Mouse (Mus musculus) CH12.LX (cell line): ENCODE measurements around the gene Mid2. TPM values are rescaled to one million over a fixed set of nuclear protein-coding genes. Genes with fewer than 3 reads are reported as not detected.

Source experiments
- DNase-seq: peaks from one replicate; pipeline ENCODE4 v3.0.0-alpha.2; 2013; ENCODE audit errors: extremely low read depth
- H3K27ac ChIP-seq: 2 replicates; pipeline ENCODE4 v1.5.1; 2012; ENCODE audit warnings: low read depth, mild to moderate bottlenecking, control low read depth, moderate library complexity; ENCODE audit not compliant: insufficient read depth
- H3K27me3 ChIP-seq: replicated peaks from 2 replicates; pipeline ENCODE3; 2012; ENCODE audit warnings: inconsistent platforms
- H3K36me3 ChIP-seq, 2 experiments: replicated peaks in 1 of 2; 2 replicates each; pipeline versions ENCODE3 to v1.6.1; 2012; ENCODE audit warnings: inconsistent platforms in 1 of 2, low read length in 1 of 2, mild to moderate bottlenecking in 1 of 2, mixed read lengths in 1 of 2, moderate library complexity in 1 of 2; ENCODE audit not compliant: control insufficient read depth in 1 of 2, insufficient read depth in 1 of 2
- H3K4me1 ChIP-seq, 2 experiments: 2 replicates each; pipeline ENCODE4 v1.6.1; 2012; ENCODE audit warnings: inconsistent platforms in 1 of 2, moderate library complexity in 1 of 2; ENCODE audit not compliant: insufficient read depth in 2 of 2, control insufficient read depth in 1 of 2
- H3K4me2 ChIP-seq: 2 replicates; pipeline ENCODE4 v1.6.1; 2012; ENCODE audit warnings: low read depth, mild to moderate bottlenecking, control low read depth; ENCODE audit not compliant: poor library complexity, insufficient read depth, severe bottlenecking
- H3K4me3 ChIP-seq, 3 experiments: fragments of 150-350 bp in 1 of 3; sonication (generic) in 1 of 3; replicated peaks in 1 of 3; 2 replicates each; pipeline versions ENCODE3 to v1.5.1; 2011 to 2012; ENCODE audit warnings: low read depth in 2 of 3, low read length in 2 of 3, mild to moderate bottlenecking in 2 of 3, moderate library complexity in 2 of 3, control low read depth in 1 of 3, improper control_type of control experiment in 1 of 3, inconsistent platforms in 1 of 3, mixed read lengths in 1 of 3; ENCODE audit not compliant: poor library complexity in 1 of 3
- H3K79me2 ChIP-seq: replicated peaks from 2 replicates; pipeline ENCODE4 v1.6.1; 2012; ENCODE audit warnings: mild to moderate bottlenecking, moderate library complexity; ENCODE audit not compliant: control insufficient read depth, poor library complexity, insufficient read depth, severe bottlenecking; ENCODE audit errors: extremely low read depth
- H3K9ac ChIP-seq: 2 replicates; pipeline ENCODE4 v1.6.1; 2012; ENCODE audit warnings: low read depth, mild to moderate bottlenecking, control low read depth, moderate library complexity; ENCODE audit not compliant: insufficient read depth
- H3K9me3 ChIP-seq: replicated peaks from 2 replicates; pipeline ENCODE3; 2012; ENCODE audit warnings: low read length, inconsistent platforms, mixed read lengths
- CHD1 ChIP-seq: IDR thresholded peaks from 2 replicates; pipeline ENCODE4 v1.6.1; 2012; ENCODE audit warnings: low read depth, low read length, improper control_type of control experiment, inconsistent platforms
- ELF1 ChIP-seq: IDR thresholded peaks from 2 replicates; pipeline ENCODE4 v1.6.1; 2014; ENCODE audit warnings: low read depth, mild to moderate bottlenecking, inconsistent platforms, low read length, improper control_type of control experiment
- GABPA ChIP-seq: IDR thresholded peaks from 2 replicates; pipeline ENCODE4 v1.6.1; 2012; ENCODE audit warnings: low read depth, low read length, improper control_type of control experiment, inconsistent platforms; ENCODE audit not compliant: insufficient replicate concordance
- JUN ChIP-seq: IDR thresholded peaks from 2 replicates; pipeline ENCODE4 v1.6.1; 2011; ENCODE audit warnings: low read depth, mild to moderate bottlenecking, low read length, improper control_type of control experiment, moderate library complexity; ENCODE audit not compliant: insufficient read depth
- MAFK ChIP-seq: IDR thresholded peaks from 2 replicates; pipeline ENCODE4 v1.6.1; 2011; ENCODE audit warnings: low read length, improper control_type of control experiment; ENCODE audit not compliant: insufficient replicate concordance
- MAX ChIP-seq: IDR thresholded peaks from 2 replicates; pipeline ENCODE4 v1.6.1; 2011; ENCODE audit warnings: low read length, improper control_type of control experiment
- MYC ChIP-seq: IDR thresholded peaks from 2 replicates; pipeline ENCODE4 v1.6.1; 2011; ENCODE audit warnings: low read depth, mild to moderate bottlenecking, improper control_type of control experiment, low read length
- NRF1 ChIP-seq: IDR thresholded peaks from 2 replicates; pipeline ENCODE4 v1.6.1; 2014; ENCODE audit warnings: low read depth, mild to moderate bottlenecking, inconsistent platforms, low read length, improper control_type of control experiment, moderate library complexity
- PAX5 ChIP-seq: IDR thresholded peaks from 2 replicates; pipeline ENCODE4 v1.6.1; 2012; ENCODE audit warnings: low read length, inconsistent platforms, mixed read lengths
- RAD21 ChIP-seq: IDR thresholded peaks from 2 replicates; pipeline ENCODE4 v1.6.1; 2011; ENCODE audit warnings: low read depth, mild to moderate bottlenecking, low read length, improper control_type of control experiment, moderate library complexity
- RCOR1 ChIP-seq: conservative IDR thresholded peaks from 2 replicates; pipeline ENCODE4 v1.6.1; 2012; ENCODE audit warnings: low read depth, mild to moderate bottlenecking, inconsistent platforms, low read length, improper control_type of control experiment
- TCF12 ChIP-seq: IDR thresholded peaks from 2 replicates; pipeline ENCODE4 v1.6.1; 2014; ENCODE audit warnings: low read depth, mild to moderate bottlenecking, inconsistent platforms, low read length, improper control_type of control experiment
- UBTF ChIP-seq: IDR thresholded peaks from 2 replicates; pipeline ENCODE4 v1.6.1; 2012; ENCODE audit warnings: low read depth, mild to moderate bottlenecking, inconsistent platforms, low read length, improper control_type of control experiment, moderate library complexity
- USF1 ChIP-seq: IDR thresholded peaks from 2 replicates; pipeline ENCODE4 v1.6.1; 2014; ENCODE audit warnings: low read depth, mild to moderate bottlenecking, inconsistent platforms, low read length, improper control_type of control experiment
- ZKSCAN1 ChIP-seq: IDR thresholded peaks from 2 replicates; pipeline ENCODE4 v1.6.1; 2012; ENCODE audit warnings: low read depth, inconsistent platforms, low read length, improper control_type of control experiment, borderline replicate concordance
- ZMIZ1 ChIP-seq: IDR thresholded peaks from 2 replicates; pipeline ENCODE4 v1.6.1; 2012; ENCODE audit warnings: low read depth, mild to moderate bottlenecking, inconsistent platforms, low read length, improper control_type of control experiment
- dilution Hi-C: fragments of 300-500 bp; cut with MboI; formaldehyde crosslinking; loops from 2 replicates; pipeline ENCODE4 v1.14.3; 2020; ENCODE audit warnings: low sequenced_read_pairs; ENCODE audit not compliant: extremely low pct_unique_long_range_greater_than_20kb, extremely low pct_ligation_motif_present
- in situ Hi-C: fragments of 300-500 bp; cut with MboI; formaldehyde crosslinking; loops from 3 replicates; pipeline ENCODE4 v1.14.3; 2019; ENCODE audit warnings: low sequenced_read_pairs, low pct_ligation_motif_present, low pct_unique_long_range_greater_than_20kb, mixed read lengths
- polyA plus RNA-seq: library from polyadenylated mRNA; unstranded; fragments of >175 nt; gene quantifications from 2 replicates; pipeline ENCODE4 v1.2.1, GENCODE M21; 2012; ENCODE audit warnings: low read depth; ENCODE audit not compliant: insufficient read length
- total RNA-seq, 2 experiments: library from RNA; depleted of rRNA; stranded (reverse); fragments of 300-350 nt in 1 of 2; fragments of >200 nt in 1 of 2; gene quantifications; 2 replicates each; pipeline ENCODE4 v1.2.3; 2012 to 2014

The Mid2 gene
- total and polyA plus RNA-seq, 3 experiments, result 4.3 to 8.7 (median 5.4) TPM

DNA sequence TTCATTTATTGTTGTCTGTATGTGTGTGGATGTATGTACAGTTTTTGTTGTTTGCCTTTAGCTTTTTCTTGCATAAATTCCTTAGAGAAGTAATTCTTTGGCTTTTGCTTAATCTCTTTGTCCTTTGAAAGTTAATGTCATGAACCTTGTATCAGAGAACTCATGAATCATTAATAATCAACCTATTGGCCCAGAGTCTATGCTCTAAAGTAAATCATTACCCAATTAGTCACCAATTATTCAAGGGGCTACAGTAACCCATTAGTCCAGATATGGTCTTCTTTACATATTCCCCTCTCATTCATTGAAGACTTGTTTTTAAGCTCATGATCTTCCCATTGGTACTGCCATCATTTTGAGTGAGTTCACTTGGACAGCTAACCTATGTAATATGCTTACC, 74.6 kb downstream of the Mid2 start:
- H3K79me2 ChIP-seq, result no peaks in the 10 kb centered on the region
- no peak for DNase-seq
- no peak overlapping the region for H3K9ac ChIP-seq
- no peaks in the 10 kb centered on the region for H3K9me3 ChIP-seq
- H3K4me3 ChIP-seq, result no peak overlapping the region
- TF ChIP-seq JUN (no peak), MAFK (no peak), CHD1 (no peak), USF1 (no peak), RAD21 (no peak), GABPA (no peak), PAX5 (no peak), NRF1 (no peak), TCF12 (no peak), MYC (no peak), ZKSCAN1 (no peak), ELF1 (no peak), MAX (no peak), UBTF (no peak), ZMIZ1 (no peak)
- no peaks in the 10 kb centered on the region for H3K36me3 ChIP-seq
- in situ Hi-C loops, result no loop called here
- H3K27ac ChIP-seq, result no peak overlapping the region
- no peak overlapping the region for H3K4me2 ChIP-seq
- H3K27me3 ChIP-seq, result no peaks in the 10 kb centered on the region
- dilution Hi-C loops, result no loop called here
- no peaks in the 10 kb centered on the region for H3K4me1 ChIP-seq

DNA sequence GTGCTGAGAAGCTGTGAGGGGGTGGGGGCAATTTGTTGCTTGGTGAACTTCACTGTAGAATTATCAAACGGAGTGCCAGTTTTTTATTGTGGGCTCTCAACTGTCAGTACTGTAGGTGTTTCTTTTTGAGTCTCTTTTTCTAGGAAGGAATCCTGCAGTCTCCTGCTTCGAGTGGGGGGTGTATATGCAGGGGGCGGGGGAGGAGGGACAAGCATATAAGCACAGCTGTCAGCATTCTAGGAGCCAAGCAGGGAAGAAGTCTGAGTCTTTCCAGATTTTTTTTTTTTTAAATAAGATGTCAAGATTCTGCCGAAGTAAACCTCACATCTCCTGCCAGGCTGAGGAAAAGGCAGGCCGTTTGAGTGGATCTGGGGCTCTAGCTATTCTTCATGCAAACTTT, 78.8 kb downstream of the Mid2 start:
- no peak overlapping the region for H3K27ac ChIP-seq
- no peak overlapping the region for H3K4me2 ChIP-seq
- H3K4me3 ChIP-seq, result no peak overlapping the region
- no peak for DNase-seq
- in situ Hi-C loops, result no loop called here
- H3K9ac ChIP-seq, result no peak overlapping the region
- no peaks in the 10 kb centered on the region for H3K36me3 ChIP-seq
- no peaks in the 10 kb centered on the region for H3K4me1 ChIP-seq
- no peaks in the 10 kb centered on the region for H3K27me3 ChIP-seq
- H3K79me2 ChIP-seq, result no peaks in the 10 kb centered on the region
- dilution Hi-C loops, result no loop called here
- TF ChIP-seq PAX5, result no peak
- no peak for TF ChIP-seq RCOR1
- H3K9me3 ChIP-seq, result no peaks in the 10 kb centered on the region
